Mouse (Mus musculus) cerebellum, adult 9-11 months (tissue): ENCODE measurements around the gene AA467197.

Experiments
- DNase-seq: peaks from one replicate; pipeline ENCODE4 v3.0.0; 2022

The AA467197 gene

DNA sequence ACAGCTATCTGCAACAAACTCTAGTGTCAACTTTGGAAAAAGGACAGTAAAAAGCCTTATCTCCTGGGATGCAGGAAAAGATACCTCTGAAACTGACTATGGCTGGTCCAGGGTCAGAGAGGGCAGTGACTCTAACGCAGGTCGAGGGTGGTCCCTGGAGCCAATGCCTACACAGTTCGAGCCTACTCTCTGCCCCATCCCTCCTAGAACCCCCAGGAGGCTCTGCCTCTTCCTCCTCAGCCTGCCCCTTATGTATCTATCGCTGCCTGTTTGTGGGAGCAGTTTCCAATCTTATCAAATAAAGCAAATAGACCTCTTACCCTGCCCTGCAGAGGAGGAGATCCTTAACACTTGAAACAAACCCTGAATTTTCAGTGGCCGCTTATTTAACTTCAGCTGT lies 1.9 kb downstream of the AA467197 start:
- no peak for DNase-seq

- no peak for DNase-seq
Observed at GRCm38 (mm10) chr2:122652096-122653084, 15.6 kb downstream of the AA467197 start.

DNA sequence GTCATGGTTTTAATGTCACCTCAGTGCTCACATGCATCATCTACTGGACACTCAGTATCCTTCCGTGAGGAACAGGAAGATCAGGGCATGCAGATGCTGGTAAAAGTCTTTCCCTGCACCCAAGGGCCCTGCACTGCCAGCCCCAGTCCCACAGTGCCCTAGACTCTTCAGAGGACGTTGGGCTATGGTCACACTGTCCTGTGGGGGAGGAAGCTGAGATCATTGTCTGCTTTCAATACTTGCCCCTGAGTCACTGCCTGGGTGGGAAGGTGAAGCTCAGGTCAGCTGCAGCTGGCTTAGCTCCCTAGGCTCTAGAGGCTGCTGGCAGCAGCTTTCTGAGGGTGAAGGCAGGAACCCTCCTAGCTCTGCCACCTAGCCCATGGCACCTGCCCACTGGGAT lies 19.3 kb downstream of the AA467197 start:
- DNase-seq: no peak

GRCm38 (mm10) chr2:122656767-122657166 lies 20.0 kb downstream of the AA467197 start:
- DNase-seq: no peak

- DNase-seq: no peak
Observed at GRCm38 (mm10) chr2:122657707-122658524, 21.1 kb downstream of the AA467197 start.

GRCm38 (mm10) chr2:122659825-122660224 lies 23.0 kb downstream of the AA467197 start:
- DNase-seq: no peak

- DNase-seq: no peak
Observed at GRCm38 (mm10) chr2:122665253-122665972, 28.6 kb downstream of the AA467197 start.

DNA sequence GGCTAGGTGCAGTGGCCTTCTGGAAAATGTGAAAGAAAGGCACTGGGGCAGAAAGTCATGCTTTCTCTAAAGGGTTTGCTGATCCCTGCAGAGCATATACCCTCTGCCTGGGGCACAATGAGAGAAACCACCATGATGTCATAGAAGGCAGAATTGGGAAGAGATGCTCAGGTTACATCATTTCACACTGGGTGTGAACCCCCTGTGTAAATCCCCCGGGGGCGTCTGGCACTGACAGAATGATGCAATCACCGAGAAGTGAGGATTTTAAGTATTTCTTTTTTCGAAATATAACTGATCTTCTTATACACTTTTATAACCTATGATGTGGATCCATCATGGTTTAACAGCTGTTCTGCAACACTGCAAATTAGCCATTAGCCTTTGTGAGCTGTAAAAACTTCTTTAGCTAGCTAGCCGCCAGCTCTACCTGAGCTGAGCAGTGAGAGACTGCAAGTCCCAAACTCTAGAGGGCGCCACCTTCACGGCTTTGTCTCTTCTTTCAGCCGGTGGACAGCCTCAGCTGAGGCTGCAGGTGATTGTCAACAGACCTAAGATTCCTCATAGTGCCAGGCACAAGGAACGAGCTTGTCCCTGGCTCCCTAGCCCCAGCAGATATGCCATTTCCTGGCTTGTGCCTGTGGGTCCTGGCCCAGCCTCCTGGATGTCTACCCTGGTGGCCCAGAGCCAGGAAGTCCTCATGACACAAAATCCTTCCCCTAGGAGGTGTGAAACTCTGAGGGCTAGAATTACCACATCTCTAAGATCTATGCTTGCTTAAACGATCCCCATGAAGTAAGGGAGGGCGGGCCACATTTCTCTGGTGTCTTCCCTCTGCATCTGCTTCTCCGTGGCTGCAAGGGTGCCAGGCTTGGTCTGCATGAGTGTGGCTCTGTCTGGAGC lies 29.4 kb downstream of the AA467197 start:
- DNase-seq: peak; percentile 22

- DNase-seq: no peak
Observed at GRCm38 (mm10) chr2:122667856-122668255, 31.1 kb downstream of the AA467197 start.

- DNase-seq: no peak
Observed at GRCm38 (mm10) chr2:122671714-122672113, 34.9 kb downstream of the AA467197 start.

DNA sequence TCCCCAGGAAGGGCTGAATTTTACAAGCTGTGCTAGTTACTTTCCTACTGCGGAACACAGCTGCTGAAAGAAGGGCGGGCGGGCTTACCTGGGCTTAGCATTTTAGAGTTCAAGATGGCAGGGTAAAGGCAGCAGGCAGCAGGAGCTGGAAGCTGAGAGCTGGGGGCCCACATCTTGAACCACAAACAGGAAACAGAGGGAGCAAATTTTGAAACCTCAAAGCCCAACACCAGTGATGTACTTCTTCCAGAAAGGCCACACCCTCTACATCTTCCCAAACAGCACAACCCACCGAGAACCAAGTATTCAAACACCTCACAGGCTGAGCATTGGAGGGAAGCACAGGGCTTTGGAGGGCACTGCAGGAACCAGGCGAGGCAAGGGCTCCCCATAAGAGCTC lies 36.1 kb downstream of the AA467197 start:
- no peak for DNase-seq

GRCm38 (mm10) chr2:122675126-122675525 lies 38.3 kb downstream of the AA467197 start:
- DNase-seq: no peak

DNA sequence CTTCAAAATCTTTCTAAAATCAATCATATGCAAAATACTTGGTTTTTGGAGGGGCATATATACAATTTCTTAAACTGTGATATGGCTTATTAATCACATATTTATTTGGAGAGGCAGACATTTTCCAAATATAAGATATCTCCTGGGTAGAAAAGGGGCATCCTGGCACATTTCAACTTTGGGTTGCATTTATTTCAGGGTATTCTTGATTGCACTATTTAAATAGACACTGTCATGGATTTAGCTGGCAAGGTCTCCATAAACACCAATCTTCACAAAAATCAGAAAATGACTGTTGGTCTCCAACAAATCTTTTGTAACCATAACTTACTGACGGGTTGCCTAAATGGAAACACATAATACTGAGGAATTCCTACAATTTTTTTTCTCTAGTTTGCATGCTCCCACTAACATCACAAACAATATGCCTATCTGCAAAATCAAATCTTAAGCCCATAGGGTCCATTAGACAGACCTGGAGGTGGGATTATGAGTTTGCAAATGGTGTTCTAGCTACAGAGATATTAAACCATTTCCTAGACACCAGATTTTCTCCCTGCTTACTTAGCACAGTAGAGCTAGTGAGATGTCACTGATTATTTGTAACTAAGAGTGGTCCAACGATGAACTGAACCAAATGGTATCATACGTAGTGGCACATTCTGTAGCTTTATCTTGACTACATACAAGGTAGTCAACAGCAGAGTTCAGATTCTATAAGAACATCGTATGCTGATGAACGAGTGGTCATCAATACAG lies 44.8 kb downstream of the AA467197 start:
- DNase-seq: no peak

DNA sequence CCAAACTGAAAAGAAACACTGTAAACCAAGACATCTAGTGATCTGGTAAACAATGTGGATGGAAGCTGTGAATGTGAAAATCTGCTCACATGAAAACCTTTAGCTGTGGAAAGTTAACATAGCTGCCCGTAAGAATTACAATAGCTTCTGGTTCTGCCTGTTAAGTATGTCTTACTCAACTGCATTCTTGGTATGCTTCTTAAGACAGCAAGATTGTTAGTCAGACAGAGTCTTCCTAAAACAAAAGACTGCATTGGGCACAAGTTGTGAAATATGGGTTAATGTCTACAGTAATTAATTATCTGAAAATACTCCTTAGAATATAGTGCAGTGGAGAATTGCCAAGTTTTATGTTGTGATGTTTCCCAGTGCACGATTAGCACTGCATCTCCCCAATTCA lies 45.7 kb downstream of the AA467197 start:
- no peak for DNase-seq

DNA sequence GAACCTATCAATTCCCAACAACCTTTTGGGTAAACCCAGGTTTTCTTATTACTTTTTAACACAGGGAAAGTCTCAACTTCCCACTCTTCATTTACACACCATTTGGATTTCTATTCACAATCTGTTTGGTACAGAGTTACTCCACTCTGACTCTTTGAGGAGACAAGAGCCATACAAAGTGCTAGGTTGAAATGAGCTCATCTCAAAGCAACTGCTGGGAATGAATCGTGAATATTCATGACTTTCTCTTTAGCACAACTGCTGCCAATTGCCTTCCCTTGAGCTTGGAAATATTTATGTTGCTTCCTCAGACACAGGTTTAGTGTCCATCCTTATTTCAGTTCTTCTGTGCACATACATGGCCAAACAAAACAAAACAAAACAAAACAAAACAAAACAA lies 46.9 kb downstream of the AA467197 start:
- DNase-seq: no peak

GRCm38 (mm10) chr2:122686665-122687064 lies 49.9 kb downstream of the AA467197 start:
- DNase-seq: no peak
